Mouse (Mus musculus) adrenal gland, postnatal 25 days (tissue): ENCODE measurements around the gene Samt4. TPM values are rescaled to one million over a fixed set of nuclear protein-coding genes. Genes with fewer than 3 reads are reported as not detected.
"Not testable (repeated sequence)": the region's sequence is repeated elsewhere in the genome, so short reads cannot be mapped to it uniquely, and the experiment has no call there.

Experiments
- DNase-seq: peaks from one replicate; pipeline ENCODE4 v3.0.0; 2021; ENCODE audit warnings: mixed read lengths
- long read RNA-seq: library from polyadenylated mRNA; stranded (forward); transcript quantifications from one replicate; pipeline ENCODE4 v2.0.0, GENCODE M21; 2021
- total RNA-seq: library from RNA; stranded (reverse); gene quantifications from 2 replicates; pipeline ENCODE4 v1.2.3, GENCODE M21; 2021

Gene Samt4
- total RNA-seq = not detected in 2 replicates
- long read RNA-seq = 0 reads

DNA sequence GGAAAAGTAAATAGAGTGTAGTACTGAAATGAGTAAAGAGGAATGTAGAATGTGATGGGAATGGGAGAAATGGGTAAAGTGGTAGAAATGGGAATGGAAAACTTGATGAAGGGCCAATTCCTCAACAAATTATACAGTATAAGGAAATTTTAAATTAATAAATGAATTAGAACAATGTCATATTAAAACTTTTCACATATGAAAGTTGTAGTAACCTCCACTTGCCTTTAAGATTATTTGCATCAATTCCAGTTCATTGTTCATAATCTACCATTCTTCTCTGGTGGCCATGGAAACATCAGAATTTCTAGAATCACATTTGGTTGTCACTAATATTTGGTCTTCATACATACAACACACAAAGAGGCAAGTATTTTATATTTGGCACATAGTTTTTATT, at the start of gene Samt4:
Gene Samt4, plus strand, starts transcription at position 301 of the 400 bp plus-strand sequence.
- no peak for DNase-seq

- DNase-seq = not testable (repeated sequence)
Measured at GRCm38 (mm10) chrX:154443696-154444095, 38.1 kb upstream of the Samt4 start.

DNA sequence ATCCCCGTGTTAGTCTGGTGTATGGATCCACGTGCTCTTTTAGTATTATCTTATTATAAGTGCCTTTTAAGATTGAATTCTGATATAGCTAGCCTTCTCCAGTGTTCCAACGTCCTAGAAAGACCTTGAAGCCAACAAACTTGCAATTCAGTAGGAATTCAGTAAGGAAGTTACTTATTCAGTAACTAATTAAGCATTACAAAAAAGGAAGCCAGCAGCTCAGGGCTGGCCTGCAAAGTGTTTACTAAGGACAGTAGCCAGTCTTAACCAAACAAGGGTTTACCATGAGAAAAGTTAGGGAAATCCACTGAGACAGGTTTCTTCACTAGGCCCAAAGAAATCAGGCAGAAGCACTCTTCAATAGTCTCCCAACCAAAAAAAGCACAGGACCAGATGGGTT, 13.4 kb upstream of the Samt4 start:
- not testable (repeated sequence) for DNase-seq

Other genes starting within 250 kb of the Samt4 start
- gene 4930524N10Rik, start 138.6 kb upstream of the Samt4 start, total RNA-seq = not detected in 2 replicates
- gene Samt2, start 97.4 kb downstream of the Samt4 start, total RNA-seq = not detected in 2 replicates